Mouse (Mus musculus): ENCODE measurements around the gene Myocos. TPM values are rescaled to one million over a fixed set of nuclear protein-coding genes. Genes with fewer than 3 reads are reported as not detected.
"Not testable (repeated sequence)": the region's sequence is repeated elsewhere in the genome, so short reads cannot be mapped to it uniquely, and the experiment has no call there.

Myocos gene
- not detected in 2 replicates for total RNA-seq (2017)

- ATAC-seq (ENCODE audit: extremely low read depth, insufficient number of reproducible peaks, low FRiP score, poor library complexity, severe bottlenecking): no peak
These were observed at the start of gene Myocos for GRCm38 (mm10) chr1:162658119-162658518. TSS of gene Myocos (minus strand) at chr1:162658219.

GRCm38 (mm10) chr1:162700389-162701066 lies 42.5 kb upstream of the Myocos start:
- ATAC-seq (ENCODE audit: extremely low read depth, insufficient number of reproducible peaks, low FRiP score, poor library complexity, severe bottlenecking): no peak

- no peak for ATAC-seq (ENCODE audit: extremely low read depth, insufficient number of reproducible peaks, low FRiP score, poor library complexity, severe bottlenecking)
These were observed 39.8 kb upstream of the Myocos start for GRCm38 (mm10) chr1:162697866-162698265.

GRCm38 (mm10) chr1:162693721-162694120 lies 35.7 kb upstream of the Myocos start:
- ATAC-seq (ENCODE audit: extremely low read depth, insufficient number of reproducible peaks, low FRiP score, poor library complexity, severe bottlenecking): no peak

- ATAC-seq (ENCODE audit: extremely low read depth, insufficient number of reproducible peaks, low FRiP score, poor library complexity, severe bottlenecking): no peak
These were observed 7.6 kb upstream of the Myocos start for GRCm38 (mm10) chr1:162665486-162666174.

GRCm38 (mm10) chr1:162664826-162665475 lies 6.9 kb upstream of the Myocos start:
- ATAC-seq (ENCODE audit: extremely low read depth, insufficient number of reproducible peaks, low FRiP score, poor library complexity, severe bottlenecking): peak; percentile 86

GRCm38 (mm10) chr1:162660276-162660860 lies 2.3 kb upstream of the Myocos start:
- no peak for ATAC-seq (ENCODE audit: extremely low read depth, insufficient number of reproducible peaks, low FRiP score, poor library complexity, severe bottlenecking)

GRCm38 (mm10) chr1:162648416-162648815 lies 9.6 kb downstream of the Myocos start:
- ATAC-seq (ENCODE audit: extremely low read depth, insufficient number of reproducible peaks, low FRiP score, poor library complexity, severe bottlenecking): no peak

- ATAC-seq (ENCODE audit: extremely low read depth, insufficient number of reproducible peaks, low FRiP score, poor library complexity, severe bottlenecking): peak; percentile 27; the same call in 1 of the 2 replicates
These were observed 11.8 kb downstream of the Myocos start for GRCm38 (mm10) chr1:162646083-162646686.

GRCm38 (mm10) chr1:162643752-162644151 lies 14.3 kb downstream of the Myocos start:
- no peak for ATAC-seq (ENCODE audit: extremely low read depth, insufficient number of reproducible peaks, low FRiP score, poor library complexity, severe bottlenecking)

GRCm38 (mm10) chr1:162642591-162642990 lies 15.4 kb downstream of the Myocos start:
- ATAC-seq (ENCODE audit: extremely low read depth, insufficient number of reproducible peaks, low FRiP score, poor library complexity, severe bottlenecking): no peak

- no peak for ATAC-seq (ENCODE audit: extremely low read depth, insufficient number of reproducible peaks, low FRiP score, poor library complexity, severe bottlenecking)
These were observed 18.2 kb downstream of the Myocos start for GRCm38 (mm10) chr1:162639861-162640260.

- ATAC-seq (ENCODE audit: extremely low read depth, insufficient number of reproducible peaks, low FRiP score, poor library complexity, severe bottlenecking): no peak
These were observed 18.8 kb downstream of the Myocos start, which contains the start of gene Myoc for GRCm38 (mm10) chr1:162639051-162639750. TSS of gene Myoc (plus strand) at chr1:162639155.

- ATAC-seq (ENCODE audit: extremely low read depth, insufficient number of reproducible peaks, low FRiP score, poor library complexity, severe bottlenecking): no peak
These were observed 19.5 kb downstream of the Myocos start for GRCm38 (mm10) chr1:162638535-162638934.

GRCm38 (mm10) chr1:162636516-162636915 lies 21.5 kb downstream of the Myocos start:
- ATAC-seq (ENCODE audit: extremely low read depth, insufficient number of reproducible peaks, low FRiP score, poor library complexity, severe bottlenecking): no peak

- not testable (repeated sequence) for ATAC-seq (ENCODE audit: extremely low read depth, insufficient number of reproducible peaks, low FRiP score, poor library complexity, severe bottlenecking)
These were observed 22.6 kb downstream of the Myocos start for GRCm38 (mm10) chr1:162635291-162635931.

GRCm38 (mm10) chr1:162628326-162628725 lies 29.7 kb downstream of the Myocos start:
- not testable (repeated sequence) for ATAC-seq (ENCODE audit: extremely low read depth, insufficient number of reproducible peaks, low FRiP score, poor library complexity, severe bottlenecking)

- ATAC-seq (ENCODE audit: extremely low read depth, insufficient number of reproducible peaks, low FRiP score, poor library complexity, severe bottlenecking): not testable (repeated sequence)
These were observed 30.2 kb downstream of the Myocos start for GRCm38 (mm10) chr1:162627821-162628220.

Data from neutrophil, adult 5-6 weeks (primary cell).